Mouse (Mus musculus) kidney, postnatal 0 days (tissue): ENCODE data around the gene Tmem18. TPM values are rescaled to one million over a fixed set of nuclear protein-coding genes. Genes with fewer than 3 reads are reported as not detected.
A peak's percentile ranks its signal among the peaks of the same experiment; 100 is the strongest.

Experiments
- ATAC-seq: fragments of 200-750 bp; cut with Nextera tagmentation; replicated peaks from 2 replicates; pipeline ENCODE4 v1.8.0; 2017; ENCODE audit warnings: low read depth, moderate number of reproducible peaks, moderate TSS enrichment, moderate library complexity; ENCODE audit not compliant: low FRiP score
- DNase-seq: peaks from one replicate; pipeline ENCODE4 v3.0.0-alpha.2; 2016; ENCODE audit warnings: low spot score
- H3K27ac ChIP-seq: fragments of 300-500 bp; sonication (generic); 2 replicates; pipeline ENCODE4 v1.5.1; 2014; ENCODE audit warnings: mild to moderate bottlenecking
- H3K27me3 ChIP-seq: fragments of 300-500 bp; sonication (generic); 2 replicates; pipeline ENCODE4 v1.6.1; 2014; ENCODE audit warnings: low read length, mixed read lengths; ENCODE audit not compliant: insufficient read depth
- H3K36me3 ChIP-seq: fragments of 300-500 bp; sonication (generic); 2 replicates; pipeline ENCODE4 v1.6.1; 2014; ENCODE audit warnings: low read length, mixed read lengths; ENCODE audit not compliant: insufficient read depth
- H3K4me1 ChIP-seq: fragments of 300-500 bp; sonication (generic); replicated peaks from 2 replicates; pipeline ENCODE4 v1.6.1; 2014; ENCODE audit warnings: antibody characterized with exemption, low read length, mixed read lengths; ENCODE audit not compliant: insufficient read depth
- H3K4me2 ChIP-seq: fragments of 300-500 bp; sonication (generic); 2 replicates; pipeline ENCODE4 v1.6.1; 2014; ENCODE audit warnings: mild to moderate bottlenecking, low read length, moderate library complexity, mixed read lengths
- H3K4me3 ChIP-seq: fragments of 300-500 bp; sonication (generic); replicated peaks from 2 replicates; pipeline ENCODE4 v1.5.1; 2014; ENCODE audit warnings: low read depth, low read length
- H3K9ac ChIP-seq: fragments of 300-500 bp; sonication (generic); 2 replicates; pipeline ENCODE4 v1.6.1; 2014; ENCODE audit warnings: low read depth, low read length
- H3K9me3 ChIP-seq: fragments of 300-500 bp; sonication (generic); replicated peaks from 2 replicates; pipeline ENCODE4 v1.6.1; 2016; ENCODE audit warnings: low read length, inconsistent platforms, mixed read lengths
- CTCF ChIP-seq: IDR thresholded peaks from 2 replicates; pipeline ENCODE4 v1.5.1; 2016; ENCODE audit warnings: antibody characterized with exemption, low read depth, mild to moderate bottlenecking, moderate library complexity
- WGBS: fragments of 180-500 bp; shearing (Covaris S2); extraction: QIAGEN DNeasy Blood & Tissue Kit; methylation state at CpG from one replicate; pipeline ENCODE4 v1.1.7; 2014; 5-methylcytosine and 5-hydroxymethylcytosine counted together
- polyA plus RNA-seq: library from polyadenylated mRNA; unstranded; fragments of >200 nt; fragmentation: Nextera tagmentation; extraction: Ambion mirVana; gene quantifications from 2 replicates; pipeline ENCODE4 v1.2.1, GENCODE M21; 2015

Gene Tmem18
- polyA plus RNA-seq: 27.5 and 30.6 TPM in 2 replicates

GRCm38 (mm10) chr12:30584356-30584740 lies at the start of gene Tmem18:
Tmem18 (plus strand) TSS chr12:30584426.
- DNase-seq (peak; percentile 98), ATAC-seq (peak; percentile 92)
- H3K9me3 ChIP-seq: no peaks in the 10 kb centered on the region
- peak within 1 kb of the TSS; percentile 61 for H3K4me3 ChIP-seq
- H3K4me2 ChIP-seq: peak within 1 kb of the TSS; percentile 80
- peak within 1 kb of the TSS; percentile 89 for H3K27ac ChIP-seq
- 0 out of 2 replicates have a peak, but pooled peaks cover 8% of the 10 kb centered on the region for H3K4me1 ChIP-seq
- under 1% methylated on average over 35 of the region's 35 CpGs for WGBS
- H3K36me3 ChIP-seq: 0 out of 2 replicates have a peak, but pooled peaks cover 3% of the 10 kb centered on the region
- H3K27me3 ChIP-seq: no peaks in the 10 kb centered on the region
- H3K9ac ChIP-seq: peak within 1 kb of the TSS; percentile 70
- 0 out of 2 replicates have a peak, but pooled peaks have one; percentile 1 for TF ChIP-seq CTCF

- H3K9ac ChIP-seq: no peak overlapping the region
- no peak for DNase-seq
Observed at GRCm38 (mm10) chr12:30557349-30557748, 26.9 kb upstream of the Tmem18 start.

GRCm38 (mm10) chr12:30561411-30561810 lies 22.8 kb upstream of the Tmem18 start:
- peaks cover 3% of the 10 kb centered on the region; the same call in 1 of the 2 replicates for H3K4me1 ChIP-seq
- peak overlapping the region; percentile 36; the same call in 1 of the 2 replicates for H3K27ac ChIP-seq
- DNase-seq: peak; percentile 58
- H3K4me2 ChIP-seq: no peak overlapping the region; the same call in 1 of the 2 replicates
- ATAC-seq: no peak
- no peak overlapping the region for H3K4me3 ChIP-seq
- no peaks in the 10 kb centered on the region for H3K27me3 ChIP-seq
- no peak overlapping the region for H3K9ac ChIP-seq
- H3K9me3 ChIP-seq: no peaks in the 10 kb centered on the region
- no peak for TF ChIP-seq CTCF
- H3K36me3 ChIP-seq: no peaks in the 10 kb centered on the region
- 10% methylated on average over 11 of the region's 11 CpGs for WGBS

More at GRCm38 (mm10) chr12:30557349-30557748, 26.9 kb upstream of the Tmem18 start:
- Histone ChIP-seq H3K4me2 (no peak overlapping the region), H3K36me3 (no peaks in the 10 kb centered on the region), H3K9me3 (no peaks in the 10 kb centered on the region), H3K27ac (no peak overlapping the region), H3K4me3 (no peak overlapping the region), H3K4me1 (peaks cover 3% of the 10 kb centered on the region; the same call in 1 of the 2 replicates), H3K27me3 (no peaks in the 10 kb centered on the region)
- no peak for TF ChIP-seq CTCF
- no peak for ATAC-seq

GRCm38 (mm10) chr12:30572075-30572474 lies 12.2 kb upstream of the Tmem18 start:
- Histone ChIP-seq H3K4me2 (no peak overlapping the region), H3K36me3 (no peaks in the 10 kb centered on the region), H3K4me3 (no peak overlapping the region), H3K9ac (no peak overlapping the region), H3K9me3 (no peaks in the 10 kb centered on the region), H3K27me3 (no peaks in the 10 kb centered on the region), H3K4me1 (no peaks in the 10 kb centered on the region), H3K27ac (no peak overlapping the region)
- 66% methylated on average over 4 of the region's 4 CpGs for WGBS
- ATAC-seq (no peak), DNase-seq (no peak)
- no peak for TF ChIP-seq CTCF

GRCm38 (mm10) chr12:30575952-30576351 lies 8.3 kb upstream of the Tmem18 start:
- Histone ChIP-seq H3K4me1 (no peaks in the 10 kb centered on the region), H3K4me2 (no peak overlapping the region), H3K4me3 (no peak overlapping the region), H3K9me3 (no peaks in the 10 kb centered on the region), H3K36me3 (no peaks in the 10 kb centered on the region), H3K27me3 (no peaks in the 10 kb centered on the region), H3K9ac (no peak overlapping the region), H3K27ac (no peak overlapping the region)
- WGBS: 82% methylated on average over 3 of the region's 3 CpGs
- DNase-seq (no peak), ATAC-seq (no peak)
- no peak for TF ChIP-seq CTCF

GRCm38 (mm10) chr12:30578019-30578418 lies 6.2 kb upstream of the Tmem18 start:
- no peaks in the 10 kb centered on the region for H3K27me3 ChIP-seq
- no peaks in the 10 kb centered on the region for H3K9me3 ChIP-seq
- H3K4me1 ChIP-seq: no peaks in the 10 kb centered on the region
- H3K27ac ChIP-seq: no peak overlapping the region
- WGBS: 8% methylated on average over 5 of the region's 5 CpGs
- H3K9ac ChIP-seq: no peak overlapping the region
- peak; percentile 86 for DNase-seq
- no peaks in the 10 kb centered on the region for H3K36me3 ChIP-seq
- H3K4me2 ChIP-seq: no peak overlapping the region
- peak; percentile 92 for TF ChIP-seq CTCF
- H3K4me3 ChIP-seq: no peak overlapping the region
- ATAC-seq: no peak

- Histone ChIP-seq H3K4me1 (0 out of 2 replicates have a peak, but pooled peaks cover 8% of the 10 kb centered on the region), H3K27me3 (no peaks in the 10 kb centered on the region), H3K9me3 (no peaks in the 10 kb centered on the region), H3K4me3 (no peak overlapping the region), H3K36me3 (no peaks in the 10 kb centered on the region), H3K9ac (0 out of 2 replicates have a peak overlapping the region, but pooled peaks have one; percentile 23), H3K4me2 (no peak overlapping the region), H3K27ac (no peak overlapping the region)
- ATAC-seq (no peak), DNase-seq (no peak)
- TF ChIP-seq CTCF: no peak
- WGBS: 56% methylated on average over 10 of the region's 10 CpGs
Observed at GRCm38 (mm10) chr12:30581277-30581676, 2.9 kb upstream of the Tmem18 start.
